Mouse (Mus musculus) embryonic fibroblast, embryonic 13.5 days (primary cell): ENCODE results near the gene Ctcfl.

Experiments
- CTCF ChIP-seq: IDR thresholded peaks from 2 replicates; pipeline ENCODE4 v1.5.1; 2011; ENCODE audit warnings: mild to moderate bottlenecking, control low read depth, low read length, moderate library complexity, borderline replicate concordance; ENCODE audit not compliant: insufficient read depth
- POLR2A ChIP-seq: IDR thresholded peaks from 2 replicates; pipeline ENCODE4 v1.6.1; 2011; ENCODE audit warnings: low read depth, mild to moderate bottlenecking, control low read depth, low read length, moderate library complexity

DNA sequence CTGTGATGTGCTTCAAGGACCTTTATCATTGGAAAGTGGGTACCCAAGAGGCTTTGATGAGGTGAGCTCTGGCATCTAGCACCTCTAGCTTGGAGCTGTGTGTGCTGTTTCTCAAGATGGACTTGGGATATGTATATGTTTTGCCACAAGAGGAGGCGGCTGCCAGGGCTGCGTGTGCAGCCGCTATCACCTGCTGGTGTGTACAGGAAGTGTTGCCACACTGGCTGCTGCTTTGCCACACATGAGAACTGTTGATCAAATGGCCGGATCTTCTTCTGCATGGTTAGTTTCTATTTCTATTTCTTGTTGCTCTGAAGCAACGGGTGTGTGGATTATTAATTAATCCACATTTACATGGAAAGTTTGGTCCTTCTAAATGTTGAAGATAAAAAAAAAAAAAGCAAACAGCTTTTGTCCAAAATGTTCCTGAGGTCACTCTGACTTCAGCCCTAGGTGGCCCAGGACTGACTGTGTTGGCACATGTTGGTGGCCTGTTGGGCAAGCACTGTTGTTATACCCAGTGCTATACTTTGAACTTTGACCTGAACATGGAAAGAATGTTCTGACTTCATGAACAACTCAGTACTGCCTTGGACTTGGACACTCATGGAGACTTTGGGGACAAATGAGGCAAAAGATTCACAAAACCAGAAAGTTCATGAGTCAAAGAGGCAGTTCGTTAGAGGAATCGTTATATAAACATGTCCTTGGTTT lies 4.9 kb upstream of the Ctcfl start:
- no peak for TF ChIP-seq CTCF
- no peak for TF ChIP-seq POLR2A
